Mouse (Mus musculus) embryonic facial prominence, embryonic 11.5 days (tissue): ENCODE results near the gene Etl4. TPM values are rescaled to one million over a fixed set of nuclear protein-coding genes. Genes with fewer than 3 reads are reported as not detected.

ENCODE experiments used
- ATAC-seq: fragments of 200-750 bp; cut with Nextera tagmentation; replicated peaks from 2 replicates; pipeline ENCODE4 v1.8.0; 2017; ENCODE audit warnings: low read depth; ENCODE audit not compliant: insufficient number of reproducible peaks, low FRiP score, low TSS enrichment
- DNase-seq: peaks from one replicate; pipeline ENCODE4 v3.0.0-alpha.2; 2015; ENCODE audit warnings: low spot score
- H3K27ac ChIP-seq: fragments of 300-500 bp; sonication (generic); replicated peaks from 2 replicates; pipeline ENCODE4 v1.5.1; 2014; ENCODE audit warnings: mild to moderate bottlenecking, low read depth, low read length, control low read depth
- H3K27me3 ChIP-seq: fragments of 300-500 bp; sonication (generic); 2 replicates; pipeline ENCODE4 v1.6.1; 2014; ENCODE audit warnings: mild to moderate bottlenecking, low read length, moderate library complexity, mixed read lengths; ENCODE audit not compliant: control insufficient read depth, insufficient read depth
- H3K36me3 ChIP-seq: fragments of 300-500 bp; sonication (generic); replicated peaks from 2 replicates; pipeline ENCODE4 v1.6.1; 2014; ENCODE audit warnings: low read depth, mild to moderate bottlenecking, low read length, moderate library complexity, mixed read lengths; ENCODE audit not compliant: control insufficient read depth, insufficient read depth
- H3K4me1 ChIP-seq: fragments of 300-500 bp; sonication (generic); 2 replicates; pipeline ENCODE4 v1.6.1; 2014; ENCODE audit warnings: low read length, mixed read lengths; ENCODE audit not compliant: control insufficient read depth, insufficient read depth
- H3K4me2 ChIP-seq: fragments of 300-500 bp; sonication (generic); 2 replicates; pipeline ENCODE4 v1.6.1; 2014; ENCODE audit warnings: low read depth, mild to moderate bottlenecking, control low read depth, low read length, moderate library complexity
- H3K4me3 ChIP-seq: fragments of 300-500 bp; sonication (generic); 2 replicates; pipeline ENCODE4 v1.5.1; 2014; ENCODE audit warnings: low read depth, low read length, control low read depth
- H3K9ac ChIP-seq: fragments of 300-500 bp; sonication (generic); replicated peaks from 2 replicates; pipeline ENCODE4 v1.6.1; 2014; ENCODE audit warnings: mild to moderate bottlenecking, control low read depth, low read length
- H3K9me3 ChIP-seq: fragments of 300-500 bp; sonication (generic); replicated peaks from 2 replicates; pipeline ENCODE4 v1.6.1; 2016; ENCODE audit warnings: mild to moderate bottlenecking, low read length, inconsistent platforms, mixed read lengths; ENCODE audit not compliant: control insufficient read depth
- WGBS: fragments of 180-500 bp; shearing (Covaris S2); extraction: QIAGEN DNeasy Blood & Tissue Kit; methylation state at CpG from one replicate; pipeline ENCODE4 v1.1.7; 2014; 5-methylcytosine and 5-hydroxymethylcytosine counted together
- polyA plus RNA-seq: library from polyadenylated mRNA; unstranded; fragments of >200 nt; fragmentation: Nextera tagmentation; extraction: Ambion mirVana; gene quantifications from 2 replicates; pipeline ENCODE4 v1.2.1, GENCODE M21; 2014

Gene Etl4
- polyA plus RNA-seq, 1 experiment from 2014 or later = 23.5 TPM

DNA sequence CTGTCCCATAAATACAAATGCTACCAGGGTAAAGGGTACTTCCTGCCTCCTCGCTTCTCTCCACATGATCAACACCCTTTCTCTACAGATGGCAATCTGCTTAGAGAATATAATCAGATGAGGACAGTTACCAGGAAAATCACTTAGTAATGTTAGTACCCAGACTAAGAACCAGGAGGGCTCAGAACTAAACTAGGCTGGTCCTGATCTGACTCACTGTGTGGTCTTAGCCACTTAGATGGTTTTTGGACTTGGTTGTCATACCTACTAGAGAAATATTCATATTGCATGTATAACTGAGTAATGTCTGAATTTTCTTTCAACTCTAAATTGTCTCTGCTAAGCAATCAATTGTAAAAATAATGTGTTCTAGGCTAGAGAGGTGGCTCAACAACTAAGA, 662.4 kb downstream of the Etl4 start:
- H3K9me3 ChIP-seq = no peaks in the 10 kb centered on the region

GRCm38 (mm10) chr2:20580331-20580730, 670.8 kb downstream of the Etl4 start:
- Histone ChIP-seq H3K4me1 (no peaks in the 10 kb centered on the region), H3K27ac (no peak overlapping the region), H3K9ac (no peak overlapping the region), H3K36me3 (no peaks in the 10 kb centered on the region), H3K4me3 (no peak overlapping the region), H3K4me2 (no peak overlapping the region), H3K9me3 (no peaks in the 10 kb centered on the region), H3K27me3 (no peaks in the 10 kb centered on the region)
- ATAC-seq (no peak), DNase-seq (no peak)
- 78% methylated on average over 3 of the region's 3 CpGs for WGBS

More for the DNA sequence above, 662.4 kb downstream of the Etl4 start:
- Histone ChIP-seq H3K36me3 (no peaks in the 10 kb centered on the region), H3K4me2 (no peak overlapping the region), H3K4me3 (no peak overlapping the region), H3K9ac (no peak overlapping the region), H3K27me3 (no peaks in the 10 kb centered on the region), H3K27ac (no peak overlapping the region), H3K4me1 (no peaks in the 10 kb centered on the region)
- 90% methylated on average over 1 of the region's 1 CpGs for WGBS
- DNase-seq (no peak), ATAC-seq (no peak)

DNA sequence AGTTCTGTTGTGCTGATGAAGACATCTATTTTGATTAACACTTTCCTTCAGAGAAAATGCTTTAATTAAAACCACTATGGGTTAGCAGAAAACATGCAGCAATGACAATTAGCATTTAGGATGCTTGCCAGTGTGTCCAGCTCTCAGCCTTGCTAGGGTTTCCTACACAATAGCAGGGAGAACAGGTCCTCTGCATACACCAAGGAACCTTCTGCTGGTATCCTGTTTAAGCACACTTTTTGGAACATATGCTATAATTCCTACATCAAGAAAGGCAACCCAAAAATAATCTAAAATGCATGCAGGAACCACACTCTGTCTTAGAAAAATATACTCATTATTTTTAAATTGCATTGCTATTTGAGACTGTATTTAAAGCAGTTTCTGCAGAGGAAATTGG, 673.5 kb downstream of the Etl4 start:
- no peak overlapping the region for H3K27ac ChIP-seq
- no peak overlapping the region for H3K4me3 ChIP-seq
- H3K4me2 ChIP-seq = no peak overlapping the region
- H3K27me3 ChIP-seq = no peaks in the 10 kb centered on the region
- no peaks in the 10 kb centered on the region for H3K4me1 ChIP-seq
- no peak overlapping the region for H3K9ac ChIP-seq
- no peaks in the 10 kb centered on the region for H3K36me3 ChIP-seq
- H3K9me3 ChIP-seq = no peaks in the 10 kb centered on the region
- DNase-seq = no peak
- ATAC-seq = no peak

DNA sequence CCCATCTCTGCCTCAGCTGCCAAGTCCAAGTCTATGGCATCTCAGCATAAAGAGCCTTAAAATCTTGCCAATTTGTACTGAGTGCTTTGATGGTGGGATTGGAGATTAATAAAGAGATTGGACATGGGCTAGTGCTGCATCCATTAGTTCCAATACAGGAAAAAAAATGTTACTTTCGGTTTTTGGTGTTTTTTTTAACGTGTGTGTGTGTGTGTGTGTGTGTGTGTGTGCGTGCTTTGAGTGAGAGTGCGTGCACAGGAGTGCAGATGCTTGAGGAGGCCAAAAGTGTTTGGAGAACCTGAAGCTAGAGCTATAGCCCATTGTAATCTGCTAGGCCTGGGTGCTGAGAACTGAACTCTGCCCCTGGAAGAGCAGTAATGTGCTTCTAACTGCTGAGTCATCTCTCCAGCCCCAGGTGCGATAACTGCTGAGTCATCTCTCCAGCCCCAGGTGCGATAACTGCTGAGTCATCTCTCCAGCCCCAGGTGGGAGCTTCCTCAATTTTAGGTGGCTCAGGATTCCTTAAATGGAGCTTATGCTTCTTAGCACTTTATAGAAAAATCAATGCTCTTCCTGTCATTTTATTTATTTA, 674.1 kb downstream of the Etl4 start:
- no peak overlapping the region for H3K4me2 ChIP-seq
- no peak overlapping the region for H3K4me3 ChIP-seq
- ATAC-seq (no peak), DNase-seq (no peak)
- H3K9ac ChIP-seq = no peak overlapping the region
- H3K27me3 ChIP-seq = no peaks in the 10 kb centered on the region
- H3K9me3 ChIP-seq = no peaks in the 10 kb centered on the region
- no peaks in the 10 kb centered on the region for H3K4me1 ChIP-seq
- no peaks in the 10 kb centered on the region for H3K36me3 ChIP-seq
- H3K27ac ChIP-seq = no peak overlapping the region
- WGBS = 88% methylated on average over 6 of the region's 6 CpGs

GRCm38 (mm10) chr2:20587913-20588312, 678.3 kb downstream of the Etl4 start:
- Histone ChIP-seq H3K4me1 (no peaks in the 10 kb centered on the region), H3K27me3 (no peaks in the 10 kb centered on the region), H3K27ac (no peak overlapping the region), H3K4me3 (no peak overlapping the region), H3K36me3 (no peaks in the 10 kb centered on the region), H3K4me2 (no peak overlapping the region), H3K9ac (no peak overlapping the region), H3K9me3 (no peaks in the 10 kb centered on the region)
- 97% methylated on average over 2 of the region's 2 CpGs for WGBS
- ATAC-seq (no peak), DNase-seq (no peak)

GRCm38 (mm10) chr2:20588631-20589030, 679.1 kb downstream of the Etl4 start:
- Histone ChIP-seq H3K36me3 (no peaks in the 10 kb centered on the region), H3K27me3 (no peaks in the 10 kb centered on the region), H3K4me1 (no peaks in the 10 kb centered on the region), H3K4me3 (no peak overlapping the region), H3K9ac (no peak overlapping the region), H3K27ac (no peak overlapping the region), H3K4me2 (no peak overlapping the region), H3K9me3 (no peaks in the 10 kb centered on the region)
- no peak for DNase-seq
- ATAC-seq = no peak

DNA sequence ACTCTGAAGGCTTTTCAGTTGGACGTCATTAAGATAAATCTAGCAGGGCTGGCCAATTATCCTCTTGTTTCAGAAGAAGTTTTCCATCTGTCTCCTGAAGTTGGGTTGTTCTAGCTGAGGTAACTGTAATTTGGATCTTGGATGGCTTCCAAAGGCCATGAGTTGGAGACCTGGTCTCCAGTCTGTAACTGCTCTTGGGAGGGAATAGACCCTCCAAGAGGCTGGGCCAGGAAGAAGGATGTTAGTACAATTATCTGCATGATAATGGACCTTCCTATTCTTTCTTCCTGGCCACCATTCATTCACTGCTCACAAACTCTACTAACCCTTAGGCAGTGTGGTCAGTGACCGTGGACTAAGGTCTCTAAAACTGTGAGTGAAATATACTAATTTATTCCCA, 684.5 kb downstream of the Etl4 start:
- Histone ChIP-seq H3K4me2 (no peak overlapping the region), H3K27ac (no peak overlapping the region), H3K4me1 (no peaks in the 10 kb centered on the region), H3K4me3 (no peak overlapping the region), H3K27me3 (no peaks in the 10 kb centered on the region), H3K9me3 (no peaks in the 10 kb centered on the region), H3K36me3 (no peaks in the 10 kb centered on the region), H3K9ac (no peak overlapping the region)
- no peak for ATAC-seq
- no peak for DNase-seq
- WGBS = 79% methylated on average over 2 of the region's 2 CpGs

DNA sequence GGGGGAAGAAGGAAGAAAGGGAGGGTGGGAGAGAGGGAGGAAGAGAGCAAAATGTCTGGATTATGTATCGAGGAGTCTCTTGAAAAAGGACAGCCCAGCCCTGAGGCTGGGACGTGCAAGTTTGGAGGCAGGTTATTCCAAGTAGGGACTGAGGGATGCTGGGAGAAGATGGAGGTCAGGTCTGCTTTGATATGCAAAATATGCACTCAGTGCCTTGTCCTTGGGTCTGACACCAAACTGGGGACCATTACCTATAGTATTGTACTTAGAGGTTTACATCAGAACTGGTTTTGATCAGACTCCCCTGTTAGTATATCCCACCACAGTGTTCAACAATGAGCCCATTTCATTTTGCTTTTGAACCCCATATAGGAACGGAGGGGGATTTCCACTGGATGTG, 685.4 kb downstream of the Etl4 start:
- 82% methylated on average over 3 of the region's 3 CpGs for WGBS
- no peak for ATAC-seq
- Histone ChIP-seq H3K9me3 (no peaks in the 10 kb centered on the region), H3K4me2 (no peak overlapping the region), H3K4me1 (no peaks in the 10 kb centered on the region), H3K9ac (no peak overlapping the region), H3K27me3 (no peaks in the 10 kb centered on the region), H3K36me3 (no peaks in the 10 kb centered on the region), H3K27ac (no peak overlapping the region), H3K4me3 (no peak overlapping the region)
- DNase-seq = no peak
